Mouse (Mus musculus) cerebellum, adult 9-10 months (tissue): ENCODE measurements around the gene Coil.
"Not testable (repeated sequence)": the region's sequence is repeated elsewhere in the genome, so short reads cannot be mapped to it uniquely, and the experiment has no call there.

Experiments used
- DNase-seq: peaks from one replicate; pipeline ENCODE4 v3.0.0; 2022

Coil gene

DNA sequence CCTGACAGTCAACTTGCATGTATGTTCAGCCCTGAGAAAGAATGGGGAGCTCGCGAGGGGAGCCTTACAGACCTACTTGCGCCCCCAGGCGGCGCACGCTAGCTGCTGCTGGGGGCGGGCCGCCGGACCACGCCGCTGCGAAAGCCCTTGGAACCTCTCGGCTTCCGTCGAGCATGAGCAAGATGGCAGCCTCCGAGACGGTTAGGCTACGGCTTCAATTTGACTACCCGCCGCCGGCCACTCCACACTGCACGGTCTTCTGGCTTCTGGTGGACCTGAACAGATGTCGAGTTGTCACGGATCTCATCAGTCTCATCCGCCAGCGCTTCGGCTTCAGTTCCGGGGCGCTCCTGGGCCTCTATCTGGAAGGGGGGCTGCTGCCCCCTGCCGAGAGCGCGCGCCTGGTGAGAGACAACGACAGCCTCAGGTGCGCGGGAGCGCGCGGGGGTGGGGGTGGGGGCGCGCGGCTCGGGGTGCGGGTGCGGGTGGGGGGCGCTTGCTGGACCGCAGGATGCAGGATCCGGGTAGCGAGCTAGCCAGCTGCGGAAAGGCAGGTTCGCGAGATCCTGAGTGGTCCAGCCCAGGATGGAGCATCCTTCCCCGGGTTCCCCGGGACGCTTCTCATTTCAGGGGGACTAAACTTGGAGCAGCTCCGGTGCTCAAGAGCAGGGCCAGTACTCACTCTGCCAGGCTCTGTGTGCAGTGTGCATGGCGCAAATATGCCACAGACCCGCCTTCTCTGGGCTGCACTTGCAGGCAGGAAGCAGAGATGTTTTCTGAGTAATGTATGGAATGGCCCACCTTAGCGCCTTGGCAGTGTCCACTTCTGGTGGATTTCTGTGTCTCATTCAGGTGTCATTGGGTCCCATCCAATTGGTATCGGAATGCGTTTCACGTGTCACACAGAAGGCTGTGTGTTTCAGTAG, 4.0 kb downstream of the Coil start:
- peak; percentile 94 for DNase-seq

DNA sequence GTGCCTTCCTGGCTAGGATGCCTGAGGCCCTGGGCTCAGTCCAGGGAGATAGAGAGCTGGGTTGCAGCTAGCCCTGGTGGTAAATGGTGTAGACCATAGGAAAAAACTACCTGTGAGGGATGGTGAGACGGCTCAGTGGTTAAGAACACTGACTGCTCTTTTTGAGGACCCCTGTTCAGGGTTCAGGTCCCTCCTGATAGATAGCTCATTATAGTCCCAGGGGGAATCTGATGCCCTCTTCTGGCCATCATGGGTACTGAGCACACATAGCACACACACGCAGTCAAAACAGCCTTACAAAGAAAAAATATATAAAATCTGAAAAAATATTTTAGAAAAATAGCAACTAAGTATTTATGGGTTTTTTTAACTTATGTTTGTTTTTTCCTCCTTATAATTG, 6.3 kb downstream of the Coil start:
- DNase-seq, result no peak

DNA sequence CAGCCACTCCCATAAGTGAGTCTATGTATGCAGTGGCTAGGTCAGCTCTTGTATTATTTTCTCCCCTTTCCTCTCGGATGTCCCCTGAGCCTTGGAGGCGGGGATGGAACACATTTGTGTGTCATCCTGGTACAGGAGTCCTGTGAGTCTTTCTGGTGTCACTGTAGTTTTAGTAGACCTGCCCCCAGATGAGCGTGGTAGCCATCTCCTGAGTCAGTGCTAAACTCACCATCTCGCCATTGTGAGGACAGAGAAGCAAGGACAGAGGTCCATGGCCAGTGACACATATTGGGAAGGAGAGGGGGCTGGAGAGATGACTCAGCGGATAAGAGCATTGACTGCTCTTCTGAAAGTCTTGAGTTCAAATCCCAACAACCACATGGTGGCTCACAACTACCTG, 7.1 kb downstream of the Coil start:
- DNase-seq, result no peak

DNA sequence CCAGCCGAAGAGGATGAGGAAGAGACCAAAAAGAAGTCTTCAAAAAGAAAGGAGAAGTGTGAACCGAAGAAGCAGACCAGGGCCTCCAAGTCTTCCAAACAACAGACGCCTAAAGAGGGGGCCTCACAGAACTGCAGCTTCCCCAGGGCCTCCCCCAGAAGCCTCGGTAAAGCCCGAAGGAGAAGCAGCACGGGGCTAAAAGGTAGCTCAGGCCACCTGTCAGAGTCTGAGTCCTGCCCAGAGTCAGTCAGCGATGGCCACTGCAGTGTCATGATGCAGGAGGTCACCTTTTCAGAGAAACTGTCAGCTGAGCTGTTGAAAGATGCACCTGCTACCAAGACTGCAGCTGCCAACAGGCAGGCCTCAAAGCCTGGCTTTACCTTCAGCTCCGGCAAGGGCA, 11.3 kb downstream of the Coil start:
- DNase-seq, result no peak

DNA sequence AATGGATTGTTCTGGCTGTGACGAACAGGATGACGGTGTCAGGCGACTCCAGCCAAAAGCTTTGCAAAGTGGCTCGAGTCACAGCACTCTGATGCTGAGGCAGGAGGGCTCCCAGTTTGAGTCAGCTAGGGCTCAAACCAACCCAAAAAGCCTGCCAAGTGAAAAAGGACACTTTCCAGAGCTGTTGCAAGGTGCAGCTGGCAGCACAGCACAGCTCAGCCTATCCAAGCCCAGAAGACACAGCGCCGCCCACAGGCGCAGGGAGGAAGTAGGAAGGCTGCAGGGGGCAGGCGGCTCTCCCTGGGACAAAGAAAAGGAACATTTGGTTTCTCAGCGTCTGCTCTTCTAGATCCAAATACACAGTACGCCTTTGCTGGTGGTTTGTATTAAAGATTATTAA, 16.6 kb downstream of the Coil start:
- DNase-seq, result no peak

DNA sequence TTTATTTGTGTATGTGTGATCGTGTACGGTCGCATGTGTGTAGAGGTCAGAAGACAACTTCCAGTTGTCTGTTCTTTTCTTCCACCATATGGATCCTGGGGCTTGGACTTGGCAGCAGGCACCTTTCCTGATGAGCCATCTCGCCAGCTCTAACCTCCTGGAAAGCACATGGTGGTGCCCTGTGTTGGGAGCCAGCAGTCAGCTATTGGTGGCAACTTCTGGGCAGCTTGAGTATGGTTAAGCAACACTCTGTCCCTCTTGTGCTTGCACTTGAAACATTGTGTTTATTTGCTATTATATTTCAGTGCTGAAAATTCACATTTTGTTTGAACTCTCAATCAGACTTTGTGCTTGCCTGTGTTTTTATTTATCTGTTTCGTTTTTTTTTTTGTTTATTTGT, 18.9 kb downstream of the Coil start:
- no peak for DNase-seq

DNA sequence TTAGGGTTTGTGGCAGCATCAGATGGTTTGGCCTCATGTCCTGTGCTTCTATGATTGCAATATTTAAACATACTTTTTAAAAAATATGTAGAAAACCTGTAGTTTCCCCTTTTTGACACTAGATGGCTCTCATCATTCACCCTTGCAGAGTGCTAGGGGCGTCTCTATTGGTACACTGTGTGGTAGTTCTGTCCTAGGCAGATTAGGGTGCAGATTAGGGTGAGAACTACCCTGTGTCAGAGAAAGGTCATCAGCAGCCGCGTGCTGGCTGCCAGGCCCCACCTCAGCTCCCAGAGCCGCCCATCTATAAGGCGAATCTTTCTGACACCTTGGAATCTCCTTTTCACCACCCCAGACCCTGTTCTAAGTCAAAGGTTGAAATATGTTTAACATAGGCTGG, 19.5 kb downstream of the Coil start:
- DNase-seq, result no peak

DNA sequence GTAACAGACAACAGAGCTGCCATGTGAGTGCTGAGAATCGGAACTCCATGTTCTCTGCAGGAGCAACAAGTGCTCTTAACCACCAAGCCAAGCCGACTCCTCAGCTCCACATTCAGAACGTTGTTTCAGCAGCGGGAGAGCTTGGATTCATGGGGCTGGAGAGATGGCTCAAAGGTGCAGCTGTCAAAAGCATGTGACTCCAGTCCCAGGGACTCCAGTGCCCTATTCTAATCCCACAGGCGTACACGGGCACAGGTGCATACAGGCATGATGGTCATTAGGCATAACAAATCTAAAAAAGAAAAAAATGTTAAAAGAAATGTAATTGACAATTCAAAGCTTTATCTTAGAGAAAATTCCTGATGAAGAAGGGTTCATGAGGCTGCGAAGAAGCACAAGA, 23.1 kb downstream of the Coil start:
- DNase-seq, result no peak

DNA sequence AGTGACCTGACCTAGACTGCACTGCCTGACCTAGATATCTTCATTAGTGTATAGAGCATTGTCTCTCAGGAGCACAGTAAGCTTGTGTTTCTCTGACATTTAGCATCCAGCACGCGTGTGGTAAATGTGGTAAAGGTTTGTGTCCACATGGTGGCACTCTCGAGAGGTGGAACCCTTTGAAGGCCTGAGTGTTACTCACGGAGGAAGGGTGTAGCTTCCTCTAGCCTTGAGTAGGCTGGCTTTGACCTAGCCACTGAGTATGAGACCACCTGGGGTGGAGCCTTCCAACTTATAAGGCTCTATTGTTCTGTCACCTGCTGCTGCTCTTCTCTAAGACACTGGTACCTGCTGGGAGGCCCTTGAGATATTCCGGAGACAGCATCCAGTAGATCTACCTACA, 23.6 kb downstream of the Coil start:
- no peak for DNase-seq

DNA sequence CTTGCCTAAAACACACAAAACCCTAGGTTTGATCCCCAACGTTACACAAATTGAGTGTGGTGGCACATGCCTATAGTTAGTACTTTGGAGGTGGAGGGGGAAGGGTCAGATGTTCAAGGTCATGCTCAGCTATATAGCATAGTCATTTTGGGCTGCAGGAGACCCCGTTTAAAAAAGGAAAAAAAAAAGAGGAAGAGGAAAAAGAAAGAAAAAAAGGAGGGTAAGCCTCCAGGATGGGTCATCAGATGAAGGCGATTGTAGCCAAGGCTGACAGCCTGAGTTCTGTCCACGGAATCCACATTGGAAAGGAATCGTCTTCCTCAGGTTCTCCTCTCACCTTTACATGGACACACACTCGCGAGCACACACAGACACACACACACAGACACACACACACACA, 24.4 kb downstream of the Coil start:
- DNase-seq, result no peak

DNA sequence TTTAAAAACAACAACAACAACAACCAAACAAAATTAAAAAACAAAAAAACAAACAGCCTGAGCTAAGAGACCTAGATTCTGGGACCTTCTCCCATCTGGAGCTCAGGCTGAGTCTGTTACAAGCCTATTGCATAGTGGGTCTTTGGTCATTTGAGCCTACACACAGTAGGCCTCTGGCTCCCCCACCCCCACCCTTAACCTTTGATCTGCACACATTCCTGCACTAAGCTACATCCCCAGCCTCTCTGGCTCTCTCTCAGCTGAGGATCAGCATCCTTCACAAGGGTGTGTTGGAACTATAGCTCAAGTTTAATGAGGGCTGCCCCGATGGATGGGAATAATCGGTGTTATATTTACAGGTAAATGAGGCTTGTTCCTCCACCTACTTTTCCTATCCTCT, 25.6 kb downstream of the Coil start:
- DNase-seq, result no peak

DNA sequence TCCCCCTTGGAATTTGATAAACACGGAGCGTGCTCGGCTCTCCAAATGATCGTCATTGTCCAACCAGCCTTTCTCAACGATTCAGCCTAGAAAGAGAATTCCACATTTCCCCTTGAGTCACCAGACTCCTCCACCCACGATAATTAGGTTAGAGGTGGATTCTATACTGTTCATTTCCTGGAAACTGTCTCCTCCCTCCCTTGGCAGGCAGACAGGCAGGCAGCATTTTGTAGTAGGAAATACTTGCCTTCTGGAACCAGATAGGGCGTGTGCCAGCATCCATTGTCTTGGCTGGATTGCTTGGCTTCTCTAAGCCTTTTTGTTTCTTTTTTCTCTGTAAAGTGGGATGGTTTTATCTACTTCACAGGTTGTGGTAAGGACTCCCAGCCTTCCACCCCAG, 26.4 kb downstream of the Coil start:
- DNase-seq, result no peak

DNA sequence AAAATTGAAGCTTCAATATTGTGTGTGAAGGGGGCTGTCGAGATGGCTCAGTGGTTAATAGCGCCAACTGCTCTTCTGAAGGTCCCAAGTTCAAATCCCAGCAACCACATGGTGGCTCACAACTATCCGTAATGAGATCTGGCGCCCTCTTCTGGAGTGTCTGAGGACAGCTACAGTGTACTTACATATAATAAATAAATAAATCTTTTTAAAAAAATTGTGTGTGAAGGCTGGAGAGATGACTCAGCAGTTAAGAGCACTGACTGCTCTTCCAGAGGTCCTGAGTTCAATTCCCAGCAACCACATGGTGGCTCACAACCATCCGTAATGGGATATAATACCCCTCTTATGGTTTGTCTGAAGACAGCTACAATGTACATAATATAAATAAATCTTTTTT, 27.3 kb downstream of the Coil start:
- DNase-seq, result not testable (repeated sequence)

DNA sequence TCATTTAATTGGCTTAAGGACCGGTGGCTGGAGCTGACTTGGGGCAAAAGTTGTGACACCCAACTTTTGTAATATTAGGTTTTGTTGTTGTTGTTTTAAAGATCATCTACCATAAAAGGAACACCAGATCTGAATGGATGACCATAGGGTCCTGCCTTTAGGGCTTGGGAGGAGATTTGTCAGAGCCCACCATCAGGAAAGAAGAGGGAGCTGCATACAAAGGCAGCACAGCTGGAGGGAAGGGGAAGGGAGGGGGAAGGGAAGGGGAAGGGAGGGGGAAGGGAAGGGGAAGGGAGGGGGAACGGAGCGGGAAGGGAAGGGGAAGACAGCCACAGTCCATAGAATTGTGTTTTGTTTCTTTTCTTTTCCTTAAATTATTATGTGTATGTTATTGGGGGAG, 28.4 kb downstream of the Coil start:
- DNase-seq, result no peak

DNA sequence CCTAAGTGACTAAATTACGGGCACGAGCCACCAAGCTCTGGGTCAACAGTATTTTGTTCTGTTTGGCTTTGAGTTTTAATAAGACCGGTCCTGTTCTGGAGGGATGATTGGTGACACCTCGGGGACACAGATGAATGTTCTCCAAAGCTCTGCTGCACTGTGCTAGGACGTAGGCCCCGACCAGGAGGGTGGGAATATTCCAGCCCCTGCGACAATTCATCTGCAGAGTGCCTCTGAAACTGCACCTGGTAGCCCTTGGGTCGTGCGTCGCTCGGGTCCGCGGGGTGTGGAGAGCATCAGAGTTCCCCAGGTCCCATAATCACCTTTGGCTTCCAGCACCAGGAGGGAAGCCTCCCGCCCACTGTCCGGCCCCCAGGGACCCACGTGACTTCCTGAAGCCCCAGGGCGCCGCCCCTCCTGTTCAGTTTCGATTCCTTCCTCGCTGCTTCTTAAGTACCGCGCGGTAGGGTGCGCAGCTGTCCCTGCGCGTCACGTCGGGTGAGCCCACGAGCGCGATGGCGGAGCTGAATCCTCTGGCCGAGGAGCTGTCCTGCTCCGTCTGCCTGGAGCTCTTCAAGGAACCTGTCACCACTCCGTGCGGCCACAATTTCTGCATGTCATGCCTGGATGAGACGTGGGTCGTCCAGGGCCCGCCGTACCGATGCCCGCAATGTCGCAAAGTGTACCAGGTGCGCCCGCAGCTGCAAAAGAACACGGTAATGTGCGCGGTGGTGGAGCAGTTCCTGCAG, 29.1 kb downstream of the Coil start, which contains the start of gene Trim25:
TSS of gene Trim25 (plus strand) at position 403 of the 749 bp plus-strand sequence.
- DNase-seq, result no peak

DNA sequence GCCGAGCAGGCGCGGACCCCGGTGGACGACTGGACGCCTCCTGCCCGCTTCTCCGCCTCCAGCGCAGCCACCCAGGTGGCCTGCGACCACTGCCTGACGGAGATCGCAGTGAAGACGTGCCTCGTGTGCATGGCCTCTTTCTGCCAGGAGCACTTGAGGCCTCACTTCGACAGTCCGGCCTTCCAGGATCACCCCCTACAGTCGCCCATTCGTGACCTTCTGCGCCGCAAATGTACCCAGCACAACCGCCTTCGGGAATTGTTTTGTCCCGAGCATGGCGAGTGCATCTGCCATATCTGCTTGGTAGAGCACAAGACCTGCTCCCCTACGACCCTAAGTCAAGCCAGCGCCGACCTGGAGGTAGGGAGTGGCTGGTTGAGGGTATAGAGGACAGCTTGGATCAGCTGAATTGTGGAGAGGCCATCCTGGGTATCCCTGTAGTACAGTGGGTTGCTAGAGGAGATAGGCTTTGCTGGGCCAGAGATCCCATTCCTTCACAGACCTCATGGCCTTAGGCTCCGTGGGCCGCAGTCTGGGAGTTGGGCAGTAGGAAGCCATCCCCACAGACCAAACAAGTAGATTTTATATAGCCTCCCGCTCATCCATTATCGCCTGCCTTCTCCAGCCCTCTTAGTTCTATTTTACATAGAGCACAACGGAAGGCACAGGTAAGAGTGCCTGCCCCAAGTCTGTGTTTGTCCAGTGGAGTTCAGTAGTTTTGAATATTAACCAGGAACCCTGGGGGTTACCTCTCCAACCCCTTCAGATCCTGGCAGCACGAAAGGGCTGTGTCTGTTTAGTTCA, 29.9 kb downstream of the Coil start:
- no peak for DNase-seq

DNA sequence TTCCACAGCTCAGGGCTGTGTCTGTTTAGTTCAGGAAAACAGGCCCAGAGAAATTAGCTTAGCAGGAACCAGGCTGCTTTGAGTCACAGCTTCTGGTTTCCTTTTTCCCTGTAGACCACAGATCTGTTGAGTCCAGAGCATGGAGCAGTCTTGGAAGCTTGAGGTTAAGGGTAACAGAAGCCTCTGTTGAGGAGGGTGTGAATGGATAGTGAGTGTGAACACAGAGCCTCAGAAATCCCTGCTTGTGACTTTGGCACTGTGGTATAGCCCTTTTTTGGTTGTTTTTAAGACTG, 30.4 kb downstream of the Coil start:
- no peak for DNase-seq

DNA sequence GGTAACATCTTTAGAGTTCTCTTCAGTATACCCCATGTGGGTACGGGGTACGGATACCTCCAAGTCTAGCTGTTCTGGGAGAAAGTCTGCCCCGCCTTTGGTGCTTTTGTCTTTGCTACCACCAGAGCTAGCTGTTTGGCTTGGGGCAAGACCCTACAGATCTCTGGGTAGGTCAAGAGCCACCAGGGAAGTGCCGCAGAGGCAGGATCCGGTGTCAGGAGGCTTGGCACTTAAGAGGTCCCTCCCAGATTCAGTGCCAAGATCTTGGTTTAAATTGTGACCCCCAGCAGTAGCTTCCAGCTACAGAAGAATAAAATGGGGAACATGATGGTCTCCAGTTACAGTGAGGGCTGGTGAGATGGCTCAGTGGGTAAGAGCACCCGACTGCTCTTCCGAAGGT, 31.5 kb downstream of the Coil start:
- DNase-seq, result no peak

DNA sequence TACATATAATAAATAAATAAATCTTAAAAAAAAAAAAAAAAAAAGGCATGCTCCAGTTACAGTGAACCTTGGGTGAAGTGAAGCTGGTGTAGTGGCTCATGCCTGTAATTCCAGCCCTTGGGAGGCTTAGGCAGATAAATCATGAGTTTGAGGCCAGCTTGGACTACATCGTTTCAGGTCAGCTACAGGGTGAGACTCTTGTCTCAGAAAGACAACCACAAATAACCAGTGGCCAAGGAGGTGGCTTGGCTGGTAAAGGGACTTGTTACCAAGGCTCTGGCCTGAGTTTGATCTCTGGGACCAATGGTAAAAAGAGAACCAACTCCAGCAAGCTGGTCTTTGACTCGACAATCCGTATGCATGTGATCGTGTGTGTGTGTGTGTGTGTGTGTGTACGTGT, 32.0 kb downstream of the Coil start:
- no peak for DNase-seq

DNA sequence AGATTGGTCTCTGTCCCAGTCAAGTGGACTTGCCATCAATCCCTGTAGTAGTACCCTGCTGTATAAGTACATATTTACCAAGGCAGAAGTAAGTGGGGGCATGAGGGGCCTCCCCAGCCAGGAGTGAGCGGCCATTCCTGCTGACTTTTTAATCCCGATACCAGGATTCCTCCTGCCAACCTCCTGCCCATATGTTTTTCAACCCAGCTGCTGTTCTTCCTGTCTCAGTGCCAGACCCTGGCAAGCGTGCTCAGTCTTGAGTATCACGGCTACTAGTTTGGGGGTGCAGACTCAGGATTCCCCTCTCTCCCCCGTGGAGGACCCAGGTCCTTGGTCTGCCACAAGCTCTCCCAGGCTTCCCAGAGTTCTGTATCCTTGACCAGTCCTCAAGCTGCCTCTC, 32.6 kb downstream of the Coil start:
- DNase-seq, result no peak

DNA sequence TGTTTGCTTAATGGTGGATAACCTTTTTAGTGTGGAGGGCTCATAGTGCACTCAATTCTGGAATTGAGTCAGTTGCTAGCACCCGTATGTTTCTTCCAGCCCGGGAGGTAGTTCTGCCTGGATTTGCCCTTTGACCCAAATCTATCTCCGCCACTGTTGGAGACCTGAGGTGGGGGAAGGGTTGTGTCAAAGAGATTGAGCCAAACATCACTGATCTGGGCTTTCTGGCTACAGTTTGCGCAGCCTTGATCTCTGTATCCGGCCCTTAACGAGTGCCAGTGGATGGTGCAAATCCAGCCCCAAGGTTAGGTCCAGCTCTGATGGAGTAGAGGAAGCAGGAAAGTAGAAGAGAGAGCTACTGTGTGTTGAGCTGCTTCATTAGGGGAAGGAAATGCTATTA, 33.0 kb downstream of the Coil start:
- no peak for DNase-seq

DNA sequence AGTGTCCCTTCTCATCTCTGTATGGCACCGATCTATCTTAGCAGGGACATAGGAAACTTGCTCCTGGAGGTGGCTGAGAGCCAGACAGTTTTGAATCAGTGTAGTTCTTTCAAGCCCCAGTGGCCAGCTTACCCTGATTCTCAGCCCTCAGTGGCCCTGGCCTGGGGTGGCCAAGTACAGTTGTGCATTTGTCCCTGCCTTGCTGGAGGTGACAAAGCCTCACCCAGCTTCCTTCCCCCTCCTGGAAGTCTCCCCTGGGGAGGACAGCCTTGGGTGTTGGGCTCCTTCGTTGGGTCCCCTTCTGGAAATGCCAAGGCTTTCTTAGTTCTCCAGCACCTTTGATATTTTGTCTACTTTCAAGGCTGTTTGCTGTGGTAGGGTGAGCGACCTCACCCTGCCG, 33.7 kb downstream of the Coil start:
- no peak for DNase-seq

DNA sequence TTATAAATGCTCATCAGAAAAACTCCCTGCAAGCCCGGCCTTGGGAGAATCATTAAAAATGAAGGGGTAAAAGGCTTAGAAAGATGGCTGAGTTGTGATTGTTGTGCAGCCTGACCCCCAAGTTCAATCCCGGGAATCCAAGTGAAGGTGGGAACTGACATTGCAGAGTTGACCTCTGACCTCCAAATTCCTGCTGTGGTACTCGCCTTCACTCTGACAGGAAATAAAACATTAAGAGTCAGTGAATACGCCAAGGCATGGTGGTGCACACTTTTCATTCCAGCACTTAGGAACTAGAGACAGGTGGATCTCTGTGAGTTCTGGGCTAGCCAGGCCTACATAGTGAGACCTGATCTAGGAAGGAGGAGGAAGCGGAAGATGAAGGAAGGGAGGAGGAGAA, 35.4 kb downstream of the Coil start:
- DNase-seq, result no peak

DNA sequence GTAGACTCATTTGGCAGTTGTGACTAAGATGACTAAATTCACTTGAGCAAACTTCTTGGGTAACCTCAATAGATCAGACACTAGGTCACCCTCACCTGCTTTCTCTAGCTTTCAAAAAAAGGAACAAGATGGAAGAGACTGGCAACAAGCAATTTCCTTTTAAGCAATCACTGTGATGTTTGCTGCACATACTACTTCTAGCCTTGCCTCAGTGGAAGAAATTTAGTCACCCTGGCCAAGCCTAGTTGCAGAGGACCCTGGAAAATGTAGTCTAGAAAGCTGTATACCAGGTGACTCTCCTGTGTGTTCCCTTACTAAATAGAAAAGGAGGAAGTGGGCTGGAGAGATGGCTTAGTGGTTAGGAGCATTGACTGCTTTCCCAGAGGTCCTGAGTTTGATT, 36.4 kb downstream of the Coil start:
- DNase-seq, result no peak
